Mouse (Mus musculus) embryonic fibroblast, embryonic 13.5 days (primary cell): Measurements from ENCODE around the gene Fam20b. TPM values are rescaled to one million over a fixed set of nuclear protein-coding genes. Genes with fewer than 3 reads are reported as not detected.
A peak's percentile ranks its signal among the peaks of the same experiment; 100 is the strongest.

ENCODE experiments used
- H3K27ac ChIP-seq: 2 replicates; pipeline ENCODE4 v1.5.1; 2012; ENCODE audit warnings: low read length, control low read depth, inconsistent platforms; ENCODE audit not compliant: insufficient read depth
- H3K4me1 ChIP-seq: 2 replicates; pipeline ENCODE4 v1.6.1; 2011; ENCODE audit warnings: low read length; ENCODE audit not compliant: control insufficient read depth, insufficient read depth
- H3K4me3 ChIP-seq: 2 replicates; pipeline ENCODE4 v1.5.1; 2011; ENCODE audit warnings: mild to moderate bottlenecking, control low read depth, low read length; ENCODE audit not compliant: insufficient read depth
- CTCF ChIP-seq: IDR thresholded peaks from 2 replicates; pipeline ENCODE4 v1.5.1; 2011; ENCODE audit warnings: mild to moderate bottlenecking, control low read depth, low read length, moderate library complexity, borderline replicate concordance; ENCODE audit not compliant: insufficient read depth
- POLR2A ChIP-seq: IDR thresholded peaks from 2 replicates; pipeline ENCODE4 v1.6.1; 2011; ENCODE audit warnings: low read depth, mild to moderate bottlenecking, control low read depth, low read length, moderate library complexity
- polyA plus RNA-seq: library from polyadenylated mRNA; stranded (reverse); fragments of >200 nt; gene quantifications from 2 replicates; pipeline ENCODE4 v1.2.4, GENCODE M21; 2011; ENCODE audit warnings: low read depth; ENCODE audit not compliant: missing spikeins, insufficient read length

The Fam20b gene
- polyA plus RNA-seq, 1 experiment, result 39.8 TPM

- Histone ChIP-seq H3K27ac (no peak overlapping the region), H3K4me1 (no peaks in the 10 kb centered on the region), H3K4me3 (no peak overlapping the region)
- TF ChIP-seq CTCF, result no peak
- no peak for TF ChIP-seq POLR2A
Observed at GRCm38 (mm10) chr1:156730802-156731201, 11.9 kb upstream of the Fam20b start.

GRCm38 (mm10) chr1:156727234-156728108 lies 8.6 kb upstream of the Fam20b start:
- H3K4me1 ChIP-seq, result no peaks in the 10 kb centered on the region
- H3K4me3 ChIP-seq, result no peak overlapping the region
- no peak for TF ChIP-seq CTCF
- no peak for TF ChIP-seq POLR2A
- no peak overlapping the region for H3K27ac ChIP-seq

- Histone ChIP-seq H3K27ac (no peak overlapping the region), H3K4me3 (no peak overlapping the region), H3K4me1 (no peaks in the 10 kb centered on the region)
- TF ChIP-seq POLR2A (no peak), CTCF (no peak)
Observed at GRCm38 (mm10) chr1:156722089-156722488, 3.2 kb upstream of the Fam20b start.

GRCm38 (mm10) chr1:156720046-156720445 lies 1.2 kb upstream of the Fam20b start:
- Histone ChIP-seq H3K4me1 (no peaks in the 10 kb centered on the region), H3K4me3 (no peak overlapping the region), H3K27ac (no peak overlapping the region)
- no peak for TF ChIP-seq CTCF
- no peak for TF ChIP-seq POLR2A

GRCm38 (mm10) chr1:156718286-156718949 lies 468 bp downstream of the Fam20b start:
- Histone ChIP-seq H3K4me1 (no peaks in the 10 kb centered on the region), H3K4me3 (peak overlapping the region; percentile 68), H3K27ac (peak overlapping the region; percentile 1; the same call in 1 of the 2 replicates)
- TF ChIP-seq POLR2A (peak; percentile 43; the same call in 1 of the 2 replicates), CTCF (no peak)

GRCm38 (mm10) chr1:156717751-156718285 lies 1.1 kb downstream of the Fam20b start:
- Histone ChIP-seq H3K4me1 (no peaks in the 10 kb centered on the region), H3K4me3 (peak overlapping the region; percentile 68), H3K27ac (peak overlapping the region; percentile 1; the same call in 1 of the 2 replicates)
- TF ChIP-seq POLR2A, result no peak
- TF ChIP-seq CTCF, result no peak

GRCm38 (mm10) chr1:156716681-156717080 lies 2.2 kb downstream of the Fam20b start:
- no peak overlapping the region for H3K4me3 ChIP-seq

GRCm38 (mm10) chr1:156710472-156711098 lies 8.3 kb downstream of the Fam20b start:
- TF ChIP-seq CTCF, result no peak
- no peak for TF ChIP-seq POLR2A
- Histone ChIP-seq H3K4me3 (no peak overlapping the region), H3K27ac (no peak overlapping the region), H3K4me1 (no peaks in the 10 kb centered on the region)

More at GRCm38 (mm10) chr1:156716681-156717080, 2.2 kb downstream of the Fam20b start:
- TF ChIP-seq POLR2A, result no peak
- no peak for TF ChIP-seq CTCF
- Histone ChIP-seq H3K4me1 (no peaks in the 10 kb centered on the region), H3K27ac (no peak overlapping the region)

GRCm38 (mm10) chr1:156708672-156709071 lies 10.2 kb downstream of the Fam20b start:
- no peaks in the 10 kb centered on the region for H3K4me1 ChIP-seq
- H3K27ac ChIP-seq, result no peak overlapping the region

More at GRCm38 (mm10) chr1:156708672-156709071, 10.2 kb downstream of the Fam20b start:
- TF ChIP-seq CTCF, result no peak
- no peak for TF ChIP-seq POLR2A
- no peak overlapping the region for H3K4me3 ChIP-seq
